Mouse (Mus musculus) brain, embryonic 14.5 days (tissue): ENCODE data around the gene Trpc4.

Experiments
- CTCF ChIP-seq: fragments of 200-500 bp; IDR thresholded peaks from 2 replicates; pipeline ENCODE4 v1.5.1; 2012; ENCODE audit warnings: inconsistent platforms, mild to moderate bottlenecking, moderate library complexity, borderline replicate concordance; ENCODE audit not compliant: insufficient read depth, insufficient read length; ENCODE audit errors: extremely low read depth
- POLR2A ChIP-seq: fragments of 200-500 bp; IDR thresholded peaks from 2 replicates; pipeline ENCODE4 v1.6.1; 2012; ENCODE audit warnings: mild to moderate bottlenecking, inconsistent platforms, borderline replicate concordance; ENCODE audit not compliant: poor library complexity, insufficient read depth, insufficient read length, severe bottlenecking; ENCODE audit errors: extremely low read depth

GRCm38 (mm10) chr3:54314055-54314454 is 158.2 kb downstream of the Trpc4 start:
- peak; percentile 28; the same call in 1 of the 2 replicates for TF ChIP-seq CTCF
- no peak for TF ChIP-seq POLR2A
